Comparison of ENCODE assay signal across 8 mouse cellular contexts in the genomic region with DNA sequence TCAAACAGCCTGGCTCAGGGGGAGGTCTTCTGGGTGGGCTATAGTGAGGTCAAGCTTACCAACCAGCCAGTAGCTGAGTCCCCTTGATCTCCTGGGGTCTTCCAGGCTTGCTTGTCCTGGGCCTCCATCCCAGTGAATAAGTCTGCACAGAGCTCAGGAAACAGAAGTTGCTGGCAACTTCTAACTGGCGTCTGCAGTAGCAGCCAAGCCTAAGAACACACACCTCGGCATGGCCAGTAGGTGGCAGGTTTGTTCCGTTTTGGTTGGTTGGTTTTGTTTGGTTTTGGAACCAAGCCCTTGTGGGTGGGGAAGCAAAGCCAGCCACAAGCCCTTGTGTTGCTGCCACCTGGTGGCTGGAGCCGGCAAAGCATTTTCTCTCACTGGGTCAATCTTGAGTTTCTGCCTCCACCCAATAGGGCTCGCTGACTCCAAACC. TPM values are rescaled to one million over a fixed set of nuclear protein-coding genes. Genes with fewer than 3 reads are reported as not detected.
DNase-seq lines count a peak whose midpoint lies in the region; ATAC-seq and TF ChIP-seq lines count a peak whose summit lies in the region.

No protein-coding gene starts in this region.

- DNase-seq in adipocyte (ENCODE audit: low spot score), result peak; percentile 99
- DNase-seq in embryo, embryonic 10 days (ENCODE audit: low spot score), result peak; percentile 97
- DNase-seq in gastrocnemius, postnatal 10 days, result peak; percentile 97
- peak; percentile 99 for DNase-seq in hindlimb bud, embryonic 11.5 days (ENCODE audit: extremely low spot score, low read depth, low spot score)
- DNase-seq in left cerebral cortex, adult 2 months (ENCODE audit: extremely low spot score in 1 of 2, low spot score in 2 of 2), result peak; percentile 93 to 98
- DNase-seq in right cerebral cortex, adult 18-20 months, result peak; percentile 96
- DNase-seq in urinary bladder, adult 2 months (ENCODE audit: low spot score), result peak; percentile 90

- no peak overlapping the region for H3K4me3 ChIP-seq in left cerebral cortex, adult 2 months

- ATAC-seq in megakaryocyte, adult 5-6 weeks (ENCODE audit: poor library complexity, severe bottlenecking), result peak; percentile 100

- TF ChIP-seq CTCF in left cerebral cortex, adult 2 months (IDR thresholded peaks at IDR 0.05), result peak; percentile 99

- intact Hi-C loops in left cerebral cortex, adult 2 months (cut with DNase I), result loop anchor here (1.0 to 5.0 kb wide), 2 partner anchors 106 to 222 kb away; no protein-coding TSS in a partner anchor

- H3K27ac ChIP-seq in left cerebral cortex, adult 2 months, result peak overlapping the region; percentile 58

RNA-seq across cellular contexts. Expression of gene Psrc1, which starts 5.5 kb away (rescaled TPM):
- total RNA-seq in gastrocnemius, postnatal 10 days (2021), result 1 to 10 TPM; 2.3 to 3.0 TPM
- total RNA-seq in left cerebral cortex, adult 2 months (2021), result 10 to 100 TPM; 18.9 to 21.2 TPM
- total RNA-seq in megakaryocyte, adult 5-6 weeks (2015), result 11.9 and 12.2 TPM in 2 replicates
- 12.8 and 15.4 TPM in 2 replicates for total RNA-seq in megakaryocyte, adult 5-6 weeks (2017)
- polyA plus RNA-seq in urinary bladder, adult 2 months (2012; rRNA removed), result 4.0 and 4.4 TPM in 2 replicates

RNA-seq across cellular contexts. Expression of gene Mybphl, which starts 24.4 kb away (rescaled TPM):
- total RNA-seq in gastrocnemius, postnatal 10 days (2021), result not detected
- total RNA-seq in left cerebral cortex, adult 2 months (2021), result 1 to 10 TPM in 1 of 2 experiments, not detected in 1; 1.0 TPM
- total RNA-seq in megakaryocyte, adult 5-6 weeks (2015), result not detected in 2 replicates
- total RNA-seq in megakaryocyte, adult 5-6 weeks (2017), result not detected in 2 replicates
- not detected in 2 replicates for polyA plus RNA-seq in urinary bladder, adult 2 months (2012; rRNA removed)

RNA-seq across cellular contexts. Expression of gene Celsr2, which starts 26.2 kb away (rescaled TPM):
- 1 to 10 TPM; 2.9 to 4.3 TPM for total RNA-seq in gastrocnemius, postnatal 10 days (2021)
- total RNA-seq in left cerebral cortex, adult 2 months (2021), result 100 to 1,000 TPM; 163 to 185 TPM
- total RNA-seq in megakaryocyte, adult 5-6 weeks (2015), result 0.75 and 0.94 TPM in 2 replicates
- 0.22 and 0.81 TPM in 2 replicates for total RNA-seq in megakaryocyte, adult 5-6 weeks (2017)
- 4.6 and 7.2 TPM in 2 replicates for polyA plus RNA-seq in urinary bladder, adult 2 months (2012; rRNA removed)

RNA-seq across cellular contexts. Expression of gene Sars, which starts 55.9 kb away (rescaled TPM):
- 100 to 1,000 TPM; 109 to 111 TPM for total RNA-seq in gastrocnemius, postnatal 10 days (2021)
- total RNA-seq in left cerebral cortex, adult 2 months (2021), result 100 to 1,000 TPM; 216 to 222 TPM
- total RNA-seq in megakaryocyte, adult 5-6 weeks (2015), result 19.2 and 19.9 TPM in 2 replicates
- total RNA-seq in megakaryocyte, adult 5-6 weeks (2017), result 241 and 283 TPM in 2 replicates
- 64.1 and 86.7 TPM in 2 replicates for polyA plus RNA-seq in urinary bladder, adult 2 months (2012; rRNA removed)

Comparison
In these comparisons a context has a peak if more than half of its experiments do, and no peak if none do; other contexts are left out.
1. RNA of gene Celsr2, which starts 26.2 kb away (total RNA-seq): 163 to 185 TPM in left cerebral cortex, adult 2 months; 2.9 to 4.3 TPM in gastrocnemius, postnatal 10 days and 0.22 to 0.94 TPM in megakaryocyte, adult 5-6 weeks; every median in the first group is over 10 times any median in the second.
2. Peak in every context shown above with its lines, with median percentiles within 50 percentile points of each other: DNase-seq.